Mouse (Mus musculus): ENCODE measurements around the gene Cntn4. TPM values are rescaled to one million over a fixed set of nuclear protein-coding genes. Genes with fewer than 3 reads are reported as not detected.

The Cntn4 gene
- polyA plus RNA-seq, 1 experiment from 2014 or later = 0.72 TPM

- Histone ChIP-seq H3K4me3 (ENCODE audit: low read depth, low read length) (no peak overlapping the region), H3K9ac (ENCODE audit: low read length) (no peak overlapping the region), H3K4me2 (replicated peaks; ENCODE audit: low read depth) (no peak overlapping the region), H3K36me3 (ENCODE audit: control insufficient read depth, insufficient read depth, low read length) (no peaks in the 10 kb centered on the region), H3K9me3 (ENCODE audit: control insufficient read depth, low read length) (no peaks in the 10 kb centered on the region), H3K4me1 (replicated peaks; ENCODE audit: control insufficient read depth, insufficient read depth) (no peaks in the 10 kb centered on the region), H3K27ac (replicated peaks) (no peak overlapping the region), H3K27me3 (ENCODE audit: control insufficient read depth, insufficient read depth, low read length) (no peaks in the 10 kb centered on the region)
- DNase-seq (ENCODE audit: low spot score) = no peak
- ATAC-seq (ENCODE audit: low FRiP score, low TSS enrichment) = no peak
- no peak for TF ChIP-seq CTCF (IDR thresholded peaks at IDR 0.05; ENCODE audit: low read depth)
- TF ChIP-seq EP300 (optimal IDR thresholded peaks at IDR 0.05) = no peak
Measured at GRCm38 (mm10) chr6:106078629-106079028, 401.2 kb downstream of the Cntn4 start.

GRCm38 (mm10) chr6:106097856-106098255 lies 420.4 kb downstream of the Cntn4 start:
- ATAC-seq (ENCODE audit: low FRiP score, low TSS enrichment) (no peak), DNase-seq (ENCODE audit: low spot score) (no peak)
- H3K27me3 ChIP-seq (ENCODE audit: control insufficient read depth, insufficient read depth, low read length) = no peaks in the 10 kb centered on the region
- no peak for TF ChIP-seq EP300 (optimal IDR thresholded peaks at IDR 0.05)
- TF ChIP-seq CTCF (IDR thresholded peaks at IDR 0.05; ENCODE audit: low read depth) = no peak
- no peak overlapping the region for H3K9ac ChIP-seq (ENCODE audit: low read length)
- no peak overlapping the region for H3K27ac ChIP-seq (replicated peaks)
- 48% methylated on average over 4 of the region's 4 CpGs for WGBS
- no peak overlapping the region for H3K4me3 ChIP-seq (ENCODE audit: low read depth, low read length)
- no peaks in the 10 kb centered on the region for H3K9me3 ChIP-seq (ENCODE audit: control insufficient read depth, low read length)
- H3K36me3 ChIP-seq (ENCODE audit: control insufficient read depth, insufficient read depth, low read length) = no peaks in the 10 kb centered on the region
- H3K4me2 ChIP-seq (replicated peaks; ENCODE audit: low read depth) = no peak overlapping the region
- H3K4me1 ChIP-seq (replicated peaks; ENCODE audit: control insufficient read depth, insufficient read depth) = no peaks in the 10 kb centered on the region

- WGBS = 19% methylated on average over 15 of the region's 15 CpGs
- H3K36me3 ChIP-seq (ENCODE audit: control insufficient read depth, insufficient read depth, low read length) = no peaks in the 10 kb centered on the region
- H3K9me3 ChIP-seq (ENCODE audit: control insufficient read depth, low read length) = no peaks in the 10 kb centered on the region
- H3K27ac ChIP-seq (replicated peaks) = no peak overlapping the region
- peak overlapping the region; percentile 26 for H3K4me3 ChIP-seq (ENCODE audit: low read depth, low read length)
- DNase-seq (ENCODE audit: low spot score) = peak; percentile 14
- TF ChIP-seq EP300 (optimal IDR thresholded peaks at IDR 0.05) (no peak), CTCF (IDR thresholded peaks at IDR 0.05; ENCODE audit: low read depth) (no peak)
- H3K9ac ChIP-seq (ENCODE audit: low read length) = no peak overlapping the region
- H3K4me2 ChIP-seq (replicated peaks; ENCODE audit: low read depth) = peak overlapping the region; percentile 43
- ATAC-seq (ENCODE audit: low FRiP score, low TSS enrichment) = no peak
- H3K4me1 ChIP-seq (replicated peaks; ENCODE audit: control insufficient read depth, insufficient read depth) = no peaks in the 10 kb centered on the region
- no peaks in the 10 kb centered on the region for H3K27me3 ChIP-seq (ENCODE audit: control insufficient read depth, insufficient read depth, low read length)
Measured at GRCm38 (mm10) chr6:106118523-106119081, 441.1 kb downstream of the Cntn4 start.

- Histone ChIP-seq H3K4me3 (ENCODE audit: low read depth, low read length) (no peak overlapping the region), H3K9me3 (ENCODE audit: control insufficient read depth, low read length) (no peaks in the 10 kb centered on the region), H3K27ac (replicated peaks) (no peak overlapping the region), H3K4me2 (replicated peaks; ENCODE audit: low read depth) (no peak overlapping the region), H3K36me3 (ENCODE audit: control insufficient read depth, insufficient read depth, low read length) (no peaks in the 10 kb centered on the region), H3K4me1 (replicated peaks; ENCODE audit: control insufficient read depth, insufficient read depth) (no peaks in the 10 kb centered on the region), H3K9ac (ENCODE audit: low read length) (no peak overlapping the region), H3K27me3 (ENCODE audit: control insufficient read depth, insufficient read depth, low read length) (no peaks in the 10 kb centered on the region)
- TF ChIP-seq CTCF (IDR thresholded peaks at IDR 0.05; ENCODE audit: low read depth) (no peak), EP300 (optimal IDR thresholded peaks at IDR 0.05) (no peak)
- 50% methylated on average over 2 of the region's 2 CpGs for WGBS
- no peak for ATAC-seq (ENCODE audit: low FRiP score, low TSS enrichment)
- DNase-seq (ENCODE audit: low spot score) = no peak
Measured at GRCm38 (mm10) chr6:106153530-106153929, 476.1 kb downstream of the Cntn4 start.

- TF ChIP-seq CTCF (IDR thresholded peaks at IDR 0.05; ENCODE audit: low read depth) (no peak), EP300 (optimal IDR thresholded peaks at IDR 0.05) (no peak)
- Histone ChIP-seq H3K4me2 (replicated peaks; ENCODE audit: low read depth) (no peak overlapping the region), H3K27me3 (ENCODE audit: control insufficient read depth, insufficient read depth, low read length) (no peaks in the 10 kb centered on the region), H3K36me3 (ENCODE audit: control insufficient read depth, insufficient read depth, low read length) (no peaks in the 10 kb centered on the region), H3K27ac (replicated peaks) (no peak overlapping the region), H3K4me1 (replicated peaks; ENCODE audit: control insufficient read depth, insufficient read depth) (no peaks in the 10 kb centered on the region), H3K9ac (ENCODE audit: low read length) (no peak overlapping the region), H3K4me3 (ENCODE audit: low read depth, low read length) (no peak overlapping the region), H3K9me3 (ENCODE audit: control insufficient read depth, low read length) (no peaks in the 10 kb centered on the region)
- no peak for DNase-seq (ENCODE audit: low spot score)
- ATAC-seq (ENCODE audit: low FRiP score, low TSS enrichment) = no peak
- WGBS = 90% methylated on average over 3 of the region's 3 CpGs
Measured at GRCm38 (mm10) chr6:106155362-106155761, 477.9 kb downstream of the Cntn4 start.

DNA sequence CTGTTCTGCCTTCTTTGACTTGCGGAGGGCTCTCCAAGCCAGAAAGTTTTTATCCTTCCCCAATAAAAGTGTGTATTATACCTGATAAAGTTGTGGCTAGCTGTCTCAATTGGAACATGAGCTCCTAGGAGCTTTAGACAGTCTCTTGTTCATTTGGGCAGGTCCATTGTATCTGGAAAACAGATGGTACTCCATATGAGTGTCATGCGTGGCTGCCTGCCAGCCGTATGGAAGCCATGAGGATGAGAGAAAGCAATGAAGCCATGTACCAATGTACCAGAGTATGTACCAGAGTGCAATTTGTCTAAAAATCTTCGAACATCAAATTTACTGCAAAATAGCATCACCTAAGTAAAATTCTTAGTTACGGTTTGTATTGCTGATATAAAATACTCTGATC lies 500.1 kb downstream of the Cntn4 start:
- H3K36me3 ChIP-seq (ENCODE audit: control insufficient read depth, insufficient read depth, low read length) = no peaks in the 10 kb centered on the region
- H3K9me3 ChIP-seq (ENCODE audit: control insufficient read depth, low read length) = no peaks in the 10 kb centered on the region
- DNase-seq (ENCODE audit: low spot score) (no peak), ATAC-seq (ENCODE audit: low FRiP score, low TSS enrichment) (no peak)
- no peaks in the 10 kb centered on the region for H3K27me3 ChIP-seq (ENCODE audit: control insufficient read depth, insufficient read depth, low read length)
- no peak overlapping the region for H3K4me2 ChIP-seq (replicated peaks; ENCODE audit: low read depth)
- WGBS = 92% methylated on average over 5 of the region's 5 CpGs
- H3K4me1 ChIP-seq (replicated peaks; ENCODE audit: control insufficient read depth, insufficient read depth) = no peaks in the 10 kb centered on the region
- no peak for TF ChIP-seq CTCF (IDR thresholded peaks at IDR 0.05; ENCODE audit: low read depth)
- TF ChIP-seq EP300 (optimal IDR thresholded peaks at IDR 0.05) = no peak
- H3K27ac ChIP-seq (replicated peaks) = no peak overlapping the region
- H3K9ac ChIP-seq (ENCODE audit: low read length) = no peak overlapping the region
- no peak overlapping the region for H3K4me3 ChIP-seq (ENCODE audit: low read depth, low read length)
